Mouse (Mus musculus): Measurements from ENCODE around the gene 4430402I18Rik.

DNA sequence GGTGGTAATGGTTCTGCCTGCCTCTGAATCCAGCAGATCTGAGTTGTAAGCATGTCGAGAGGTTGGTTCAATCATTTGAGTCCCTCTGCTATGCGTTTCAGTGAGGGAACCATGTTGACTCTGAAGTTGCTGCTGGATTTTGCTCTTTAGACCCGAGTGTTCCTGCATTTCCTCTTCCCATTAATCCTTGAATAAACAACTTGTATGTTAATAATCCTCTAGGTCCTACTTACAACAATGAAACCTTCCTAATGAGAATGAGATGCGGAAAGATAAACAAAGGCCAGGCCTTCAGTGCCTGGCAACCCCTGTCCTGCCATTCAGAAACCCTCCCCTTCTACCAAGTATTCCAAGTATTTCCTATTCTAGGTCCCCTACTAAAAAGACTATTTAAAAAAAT is 51.1 kb downstream of the 4430402I18Rik start:
- TF ChIP-seq POLR2A (IDR thresholded peaks at IDR 0.05; ENCODE audit: extremely low read depth, insufficient read depth, low read length) (no peak), CTCF (IDR thresholded peaks at IDR 0.05; ENCODE audit: extremely low read depth, insufficient read depth, low read length) (no peak)
